Mouse (Mus musculus) ES-Bruce4 (cell line): ENCODE data around the gene Nat9. TPM values are rescaled to one million over a fixed set of nuclear protein-coding genes. Genes with fewer than 3 reads are reported as not detected.

Source experiments
- H3K27ac ChIP-seq: 2 replicates; pipeline ENCODE4 v1.5.1; 2012; ENCODE audit warnings: low read length, inconsistent platforms; ENCODE audit not compliant: insufficient read depth
- H3K27me3 ChIP-seq: 2 replicates; pipeline ENCODE4 v1.6.1; 2012; ENCODE audit warnings: mild to moderate bottlenecking, low read length, inconsistent platforms; ENCODE audit not compliant: control insufficient read depth, poor library complexity, insufficient read depth, severe bottlenecking
- H3K36me3 ChIP-seq: 2 replicates; pipeline ENCODE4 v1.6.1; 2012; ENCODE audit warnings: inconsistent platforms, mild to moderate bottlenecking, low read length, moderate library complexity; ENCODE audit not compliant: control insufficient read depth, poor library complexity, insufficient read depth, severe bottlenecking
- H3K4me1 ChIP-seq: one replicate; pipeline ENCODE4 v1.8.1; 2011; ENCODE audit warnings: low read length; ENCODE audit not compliant: control insufficient read depth, insufficient read depth
- H3K4me3 ChIP-seq: 2 replicates; pipeline ENCODE4 v1.5.1; 2011; ENCODE audit warnings: low read depth, mild to moderate bottlenecking, low read length
- H3K9ac ChIP-seq: 2 replicates; pipeline ENCODE4 v1.6.1; 2012; ENCODE audit warnings: low read depth, mild to moderate bottlenecking, inconsistent platforms; ENCODE audit not compliant: poor library complexity, severe bottlenecking
- H3K9me3 ChIP-seq: replicated peaks from 2 replicates; pipeline ENCODE4 v1.6.1; 2012; ENCODE audit warnings: mild to moderate bottlenecking, low read length, inconsistent platforms; ENCODE audit not compliant: control insufficient read depth, poor library complexity, insufficient read depth, severe bottlenecking
- CTCF ChIP-seq: IDR thresholded peaks from one replicate; pipeline ENCODE4 v1.8.1; 2011; ENCODE audit warnings: low read depth, low read length
- EP300 ChIP-seq: IDR thresholded peaks from 2 replicates; pipeline ENCODE4 v1.6.1; 2011; ENCODE audit warnings: low read depth, low read length; ENCODE audit not compliant: insufficient read depth
- POLR2A ChIP-seq: IDR thresholded peaks from one replicate; pipeline ENCODE4 v1.8.1; 2011; ENCODE audit warnings: low read length; ENCODE audit not compliant: insufficient read depth
- polyA plus RNA-seq: library from polyadenylated mRNA; stranded (reverse); fragments of >200 nt; gene quantifications from 2 replicates; pipeline ENCODE4 v1.2.4, GENCODE M21; 2011; ENCODE audit warnings: low read depth; ENCODE audit not compliant: missing spikeins, insufficient read depth, insufficient read length

Gene Nat9
- polyA plus RNA-seq, 1 experiment = 16.2 TPM

- H3K27ac ChIP-seq = no peak overlapping the region
- no peaks in the 10 kb centered on the region for H3K27me3 ChIP-seq
- no peak for TF ChIP-seq CTCF
- no peak for TF ChIP-seq EP300
- no peak for TF ChIP-seq POLR2A
- H3K36me3 ChIP-seq = no peaks in the 10 kb centered on the region
- H3K9ac ChIP-seq = no peak overlapping the region
- no peak overlapping the region for H3K4me3 ChIP-seq
- H3K4me1 ChIP-seq = no peaks in the 10 kb centered on the region
- H3K9me3 ChIP-seq = no peaks in the 10 kb centered on the region
Measured at GRCm38 (mm10) chr11:115141970-115142369, 45.7 kb downstream of the Nat9 start.

GRCm38 (mm10) chr11:115138597-115139262 is 48.9 kb downstream of the Nat9 start:
- Histone ChIP-seq H3K4me1 (no peaks in the 10 kb centered on the region), H3K36me3 (no peaks in the 10 kb centered on the region), H3K9ac (no peak overlapping the region), H3K27me3 (no peaks in the 10 kb centered on the region), H3K9me3 (no peaks in the 10 kb centered on the region), H3K27ac (no peak overlapping the region), H3K4me3 (no peak overlapping the region)
- TF ChIP-seq CTCF = no peak
- TF ChIP-seq EP300 = no peak
- no peak for TF ChIP-seq POLR2A

- Histone ChIP-seq H3K9me3 (no peaks in the 10 kb centered on the region), H3K9ac (no peak within 1 kb of the TSS), H3K4me1 (no peaks in the 10 kb centered on the region), H3K27me3 (no peaks in the 10 kb centered on the region), H3K4me3 (no peak within 1 kb of the TSS), H3K27ac (no peak within 1 kb of the TSS), H3K36me3 (no peaks in the 10 kb centered on the region)
- TF ChIP-seq POLR2A (no peak), CTCF (no peak), EP300 (no peak)
Measured at GRCm38 (mm10) chr11:115133800-115134199, 53.9 kb downstream of the Nat9 start, which contains the start of gene Cd300lf. Cd300lf (minus strand) TSS chr11:115133992.

Other genes starting within 250 kb of the Nat9 start
- gene Cd300c, start 218.7 kb downstream of the Nat9 start, polyA plus RNA-seq = not detected in 2 replicates
- gene Cd300ld, start 197.9 kb downstream of the Nat9 start, polyA plus RNA-seq = not detected in 2 replicates
- not detected in 2 replicates for gene Cd300c2, start 186.0 kb downstream of the Nat9 start, polyA plus RNA-seq
- not detected in 2 replicates for gene Cd300ld2, start 171.7 kb downstream of the Nat9 start, polyA plus RNA-seq
- not detected in 2 replicates for gene Cd300ld4, start 160.8 kb downstream of the Nat9 start, polyA plus RNA-seq
- not detected in 2 replicates for gene Cd300ld5, start 150.1 kb downstream of the Nat9 start, polyA plus RNA-seq
- not detected in 2 replicates for gene Cd300ld3, start 139.4 kb downstream of the Nat9 start, polyA plus RNA-seq
- not detected in 2 replicates for gene Cd300e, start 125.7 kb downstream of the Nat9 start, polyA plus RNA-seq
- gene Rab37, start 96.4 kb downstream of the Nat9 start, polyA plus RNA-seq = 0.99 and 3.0 TPM in 2 replicates
- gene Cd300lf, start 53.9 kb downstream of the Nat9 start, polyA plus RNA-seq = 1.1 TPM in 1 of 2 replicates, not detected in the other
- gene Slc9a3r1, start 24.5 kb downstream of the Nat9 start, polyA plus RNA-seq = 73.2 and 77.8 TPM in 2 replicates
- gene Tmem104, start 372 bp downstream of the Nat9 start, polyA plus RNA-seq = 4.8 and 8.0 TPM in 2 replicates
- 0.13 TPM in 1 of 2 replicates, not detected in the other for gene Grin2c, start 79.4 kb upstream of the Nat9 start, polyA plus RNA-seq
- 11.6 and 12.8 TPM in 2 replicates for gene Fdxr, start 89.2 kb upstream of the Nat9 start, polyA plus RNA-seq
- gene Fads6, start 109.8 kb upstream of the Nat9 start, polyA plus RNA-seq = 6.7 and 7.1 TPM in 2 replicates
- not detected in 2 replicates for gene Otop2, start 119.3 kb upstream of the Nat9 start, polyA plus RNA-seq
- gene Ush1g, start 134.2 kb upstream of the Nat9 start, polyA plus RNA-seq = 0.24 and 0.33 TPM in 2 replicates
- not detected in 2 replicates for gene Otop3, start 146.9 kb upstream of the Nat9 start, polyA plus RNA-seq
- gene Hid1, start 179.9 kb upstream of the Nat9 start, polyA plus RNA-seq = 2.5 and 3.2 TPM in 2 replicates
- gene Cdr2l, start 194.1 kb upstream of the Nat9 start, polyA plus RNA-seq = 12.3 and 14.1 TPM in 2 replicates
- 50.9 and 60.6 TPM in 2 replicates for gene Mrpl58, start 215.9 kb upstream of the Nat9 start, polyA plus RNA-seq
- 340 and 358 TPM in 2 replicates for gene Atp5h, start 232.1 kb upstream of the Nat9 start, polyA plus RNA-seq
- gene Kctd2, start 232.3 kb upstream of the Nat9 start, polyA plus RNA-seq = 22.9 and 26.4 TPM in 2 replicates